ENCODE assay signal across 8 mouse cellular contexts in the genomic region with DNA sequence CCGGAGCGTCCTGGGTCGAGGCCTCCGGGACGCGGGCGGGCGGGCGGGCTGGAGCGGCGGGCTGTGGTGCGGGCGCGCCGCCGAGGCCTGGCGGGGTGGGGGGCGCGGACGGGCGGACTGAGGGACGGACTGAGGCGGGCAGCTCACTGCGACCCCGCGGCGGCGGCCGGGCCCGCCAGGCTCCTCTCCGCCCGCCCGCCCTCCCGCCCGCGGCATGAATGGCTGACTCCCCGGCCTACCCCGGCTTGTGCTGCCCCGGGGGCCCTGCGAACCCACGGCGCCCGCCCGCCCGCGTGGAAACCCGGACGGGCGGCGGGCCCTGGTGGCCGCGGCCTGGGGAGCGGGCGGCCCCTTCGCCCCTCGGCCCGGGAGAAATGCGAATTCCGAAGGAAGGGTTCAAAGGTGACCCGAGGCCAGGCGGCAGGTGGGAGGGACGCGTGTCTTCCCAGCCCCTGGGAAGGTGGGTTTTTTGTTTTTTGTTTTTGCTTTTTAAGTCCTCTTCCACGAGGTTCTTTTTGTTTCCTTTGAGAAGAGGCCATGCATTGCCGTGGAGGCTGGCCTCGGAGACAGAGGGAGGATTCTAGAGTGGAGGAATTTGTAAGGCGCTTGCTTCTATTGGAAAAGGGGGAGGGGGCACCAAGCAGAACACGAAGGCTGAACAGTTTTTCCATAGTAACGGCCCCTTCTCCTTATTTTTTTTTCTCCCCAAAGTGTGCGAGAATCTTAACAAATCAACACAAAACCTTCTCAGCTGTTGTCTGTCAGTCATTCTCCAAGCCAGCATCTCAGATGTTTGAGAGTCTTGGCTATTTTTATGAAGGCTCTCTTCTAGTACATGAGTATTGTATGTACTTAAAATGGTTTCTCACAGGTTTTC. TPM values are rescaled to one million over a fixed set of nuclear protein-coding genes. Genes with fewer than 3 reads are reported as not detected.
A peak's percentile ranks its signal among the peaks of the same experiment; 100 is the strongest.
DNase-seq lines count a peak whose midpoint lies in the region; ATAC-seq and TF ChIP-seq lines count a peak whose summit lies in the region.

No protein-coding gene starts in this region.

- TF ChIP-seq EP300 in liver, embryonic 14.5 days (IDR thresholded peaks at IDR 0.05; ENCODE audit: low read depth), result no peak

- no peaks in the 10 kb centered on the region for H3K9me3 ChIP-seq in hindbrain, embryonic 12.5 days (replicated peaks)
- H3K9me3 ChIP-seq in liver, embryonic 14.5 days (ENCODE audit: control insufficient read depth, low read length), result no peaks in the 10 kb centered on the region

- H3K27ac ChIP-seq in hindbrain, embryonic 12.5 days, result peak overlapping the region; percentile 96
- peak overlapping the region; percentile 71 for H3K27ac ChIP-seq in liver, embryonic 14.5 days

- no peaks in the 10 kb centered on the region for H3K27me3 ChIP-seq in hindbrain, embryonic 12.5 days
- H3K27me3 ChIP-seq in liver, embryonic 14.5 days (ENCODE audit: control insufficient read depth, insufficient read depth, low read length), result no peaks in the 10 kb centered on the region

- peak; percentile 71 for ATAC-seq in hindbrain, embryonic 12.5 days (ENCODE audit: low FRiP score)
- ATAC-seq in liver, embryonic 14.5 days (ENCODE audit: insufficient read depth), result no peak

- H3K4me3 ChIP-seq in hindbrain, embryonic 12.5 days, result peak overlapping the region; percentile 95
- peak overlapping the region; percentile 80 to 94 for H3K4me3 ChIP-seq in liver, embryonic 14.5 days (ENCODE audit: insufficient read depth in 1 of 2, low read depth in 2 of 2, low read length in 2 of 2)

- DNase-seq in left cerebral cortex, postnatal 4 days, result peak; percentile 9
- DNase-seq in left cerebral cortex, adult 11 months (ENCODE audit: low spot score), result no peak
- peak; percentile 46 for DNase-seq in MN1 (ENCODE audit: low spot score)
- DNase-seq in embryo, embryonic 11.5 days (ENCODE audit: low read depth, low spot score), result peak; percentile 16
- no peak for DNase-seq in liver, embryonic 14.5 days (ENCODE audit: low read depth in 3 of 3, low spot score in 3 of 3)
- DNase-seq in skeletal muscle tissue, adult 2 months (ENCODE audit: low read depth, low spot score), result peak; percentile 21
- DNase-seq in left cerebral cortex, adult 8-10 months (ENCODE audit: low spot score in 2 of 2), result no peak

- peak overlapping the region; percentile 99 for H3K9ac ChIP-seq in hindbrain, embryonic 12.5 days
- H3K9ac ChIP-seq in liver, embryonic 14.5 days (replicated peaks), result peak overlapping the region; percentile 100

- TF ChIP-seq CTCF in liver, embryonic 14.5 days (IDR thresholded peaks at IDR 0.05; ENCODE audit: low read depth), result no peak

- H3K36me3 ChIP-seq in hindbrain, embryonic 12.5 days, result no peaks in the 10 kb centered on the region
- H3K36me3 ChIP-seq in liver, embryonic 14.5 days (replicated peaks; ENCODE audit: control insufficient read depth, insufficient read depth, low read depth), result no peaks in the 10 kb centered on the region

- H3K4me2 ChIP-seq in hindbrain, embryonic 12.5 days (replicated peaks), result peak overlapping the region; percentile 69
- peak overlapping the region; percentile 94 for H3K4me2 ChIP-seq in liver, embryonic 14.5 days (ENCODE audit: low read depth)

- intact Hi-C loops in left cerebral cortex, postnatal 4 days (cut with DNase I), result no loop called here

- peaks cover 10% of the 10 kb centered on the region for H3K4me1 ChIP-seq in hindbrain, embryonic 12.5 days
- peaks cover 12 to 21% of the 10 kb centered on the region in 2 experiments for H3K4me1 ChIP-seq in liver, embryonic 14.5 days (replicated peaks; ENCODE audit: control insufficient read depth in 2 of 2, insufficient read depth in 2 of 2, low read length in 1 of 2)

- WGBS in hindbrain, embryonic 12.5 days, result under 1% methylated on average over 38 of the region's 70 CpGs
- 1% methylated on average over 65 of the region's 70 CpGs for WGBS in liver, embryonic 14.5 days (ENCODE audit: insufficient replicate concordance)

RNA-seq across cellular contexts. Expression of a gene that starts 0.9 kb away (rescaled TPM):
- 10 to 100 TPM; 73.8 to 84.8 TPM for total RNA-seq in left cerebral cortex, postnatal 4 days (2021)
- polyA plus RNA-seq in hindbrain, embryonic 12.5 days (2016; fragmentation: Nextera tagmentation; extraction: Ambion mirVana), result 56.4 and 59.9 TPM in 2 replicates
- polyA plus RNA-seq in liver, embryonic 14.5 days (2012; rRNA removed), result 13.1 and 26.8 TPM in 2 replicates
- 25.8 and 26.5 TPM in 2 replicates for polyA plus RNA-seq in liver, embryonic 14.5 days (2014; fragmentation: Nextera tagmentation; extraction: Ambion mirVana)
- total RNA-seq in left cerebral cortex, adult 8-10 months (2022), result 10 to 100 TPM; 75.8 to 82.8 (median 79.2) TPM

Comparison
In these comparisons a context has a peak if more than half of its experiments do, and no peak if none do; other contexts are left out.
1. DNase-seq: peak in left cerebral cortex, postnatal 4 days (single experiment), MN1 (single experiment), embryo, embryonic 11.5 days (single experiment) and skeletal muscle tissue, adult 2 months (single experiment); none in left cerebral cortex, adult 11 months (single experiment), liver, embryonic 14.5 days (0 of 3) and left cerebral cortex, adult 8-10 months (0 of 2).